Mouse (Mus musculus) lung, adult 2 months (tissue): Measurements from ENCODE around the gene Rnf169.

Experiments
- CTCF ChIP-seq: fragments of 200-500 bp; IDR thresholded peaks from 2 replicates; pipeline ENCODE4 v1.5.1; 2011; ENCODE audit warnings: mild to moderate bottlenecking, low read length, control low read depth; ENCODE audit not compliant: insufficient read depth
- POLR2A ChIP-seq: fragments of 200-500 bp; IDR thresholded peaks from 2 replicates; pipeline ENCODE4 v1.6.1; 2011; ENCODE audit warnings: low read depth, mild to moderate bottlenecking, control low read depth, low read length, borderline replicate concordance; ENCODE audit errors: extremely low read depth

- TF ChIP-seq CTCF (no peak), POLR2A (no peak)
These were observed 15.0 kb downstream of the Rnf169 start for GRCm38 (mm10) chr7:99965020-99965841.
